Mouse (Mus musculus) left cerebral cortex, adult 11 months (tissue): ENCODE measurements around the gene Yipf4.
"Not testable (repeated sequence)": the region's sequence is repeated elsewhere in the genome, so short reads cannot be mapped to it uniquely, and the experiment has no call there.

Source experiments
- DNase-seq: peaks from one replicate; pipeline ENCODE4 v3.0.0; 2022; ENCODE audit warnings: low spot score

Yipf4 gene

GRCm38 (mm10) chr17:74489024-74489900, at the start of gene Yipf4:
Gene Yipf4, plus strand, starts transcription at chr17:74489493.
- DNase-seq: peak; percentile 96

GRCm38 (mm10) chr17:74440486-74440885, 48.8 kb upstream of the Yipf4 start:
- DNase-seq: no peak

GRCm38 (mm10) chr17:74449776-74450175, 39.5 kb upstream of the Yipf4 start:
- no peak for DNase-seq

- DNase-seq: no peak
Observed at GRCm38 (mm10) chr17:74453928-74454327, 35.4 kb upstream of the Yipf4 start.

GRCm38 (mm10) chr17:74454660-74455059, 34.6 kb upstream of the Yipf4 start:
- DNase-seq: no peak

- DNase-seq: no peak
Observed at GRCm38 (mm10) chr17:74455426-74455825, 33.9 kb upstream of the Yipf4 start.

GRCm38 (mm10) chr17:74456825-74457224, 32.5 kb upstream of the Yipf4 start:
- DNase-seq: no peak

- DNase-seq: no peak
Observed at GRCm38 (mm10) chr17:74457972-74458677, 31.2 kb upstream of the Yipf4 start.

GRCm38 (mm10) chr17:74458711-74459408, 30.4 kb upstream of the Yipf4 start, which contains the start of gene Nlrc4:
Gene Nlrc4, minus strand, starts transcription at chr17:74459142.
- DNase-seq: no peak

GRCm38 (mm10) chr17:74463510-74463909, 25.8 kb upstream of the Yipf4 start:
- no peak for DNase-seq

- not testable (repeated sequence) for DNase-seq
Observed at GRCm38 (mm10) chr17:74467981-74468380, 21.3 kb upstream of the Yipf4 start.

- not testable (repeated sequence) for DNase-seq
Observed at GRCm38 (mm10) chr17:74470133-74470532, 19.2 kb upstream of the Yipf4 start.

- no peak for DNase-seq
Observed at GRCm38 (mm10) chr17:74480361-74481069, 8.8 kb upstream of the Yipf4 start.

GRCm38 (mm10) chr17:74489901-74490220, 568 bp downstream of the Yipf4 start:
- no peak for DNase-seq

- no peak for DNase-seq
Observed at GRCm38 (mm10) chr17:74491565-74491964, 2.3 kb downstream of the Yipf4 start.

- no peak for DNase-seq
Observed at GRCm38 (mm10) chr17:74500204-74500603, 10.9 kb downstream of the Yipf4 start.

- no peak for DNase-seq
Observed at GRCm38 (mm10) chr17:74501085-74501484, 11.8 kb downstream of the Yipf4 start.

- DNase-seq: no peak
Observed at GRCm38 (mm10) chr17:74507934-74508333, 18.6 kb downstream of the Yipf4 start.

- DNase-seq: no peak
Observed at GRCm38 (mm10) chr17:74508600-74508999, 19.3 kb downstream of the Yipf4 start.

GRCm38 (mm10) chr17:74512308-74512707, 23.0 kb downstream of the Yipf4 start:
- no peak for DNase-seq

- DNase-seq: no peak
Observed at GRCm38 (mm10) chr17:74522797-74523723, 33.8 kb downstream of the Yipf4 start.
